Mouse (Mus musculus) ES-E14 (cell line): Measurements from ENCODE around the gene Eefsec. TPM values are rescaled to one million over a fixed set of nuclear protein-coding genes. Genes with fewer than 3 reads are reported as not detected.

Experiments used
- DNase-seq: peaks from one replicate; pipeline ENCODE4 v3.0.0-alpha.2; 2013; ENCODE audit warnings: low read depth, low spot score
- H3K27ac ChIP-seq: 2 replicates; pipeline ENCODE4 v1.5.1; 2012; ENCODE audit warnings: low read depth, mild to moderate bottlenecking, low read length, moderate library complexity, mixed read lengths; ENCODE audit not compliant: poor library complexity, insufficient read depth, severe bottlenecking
- H3K36me3 ChIP-seq: 2 replicates; pipeline ENCODE4 v1.6.1; 2012; ENCODE audit warnings: mild to moderate bottlenecking, low read length, moderate library complexity, mixed read lengths; ENCODE audit not compliant: control insufficient read depth, poor library complexity, insufficient read depth, severe bottlenecking
- H3K4me1 ChIP-seq, 2 experiments: fragments of 150-350 bp in 1 of 2; sonication (generic) in 1 of 2; 2 replicates each; pipeline ENCODE4 v1.6.1; 2012; ENCODE audit warnings: low read length in 2 of 2, mild to moderate bottlenecking in 1 of 2, mixed read lengths in 1 of 2; ENCODE audit not compliant: control insufficient read depth in 2 of 2, insufficient read depth in 2 of 2, poor library complexity in 1 of 2
- H3K4me3 ChIP-seq, 2 experiments: fragments of 150-350 bp in 1 of 2; sonication (generic) in 1 of 2; 2 replicates each; pipeline ENCODE4 v1.5.1; 2012; ENCODE audit warnings: low read length in 2 of 2, low read depth in 1 of 2, mild to moderate bottlenecking in 1 of 2, mixed read lengths in 1 of 2; ENCODE audit not compliant: insufficient read depth in 1 of 2, poor library complexity in 1 of 2, severe bottlenecking in 1 of 2
- H3K9ac ChIP-seq: 2 replicates; pipeline ENCODE4 v1.6.1; 2012; ENCODE audit warnings: low read depth, mild to moderate bottlenecking, low read length, mixed read lengths; ENCODE audit not compliant: poor library complexity, insufficient read depth, severe bottlenecking
- H3K9me3 ChIP-seq: fragments of 150-350 bp; sonication (generic); 2 replicates; pipeline ENCODE4 v1.6.1; 2012; ENCODE audit warnings: low read depth, mild to moderate bottlenecking, low read length; ENCODE audit not compliant: control insufficient read depth, insufficient read depth
- CHD2 ChIP-seq: IDR thresholded peaks from 2 replicates; pipeline ENCODE4 v1.6.1; 2014; ENCODE audit warnings: mild to moderate bottlenecking, low read depth, low read length, inconsistent platforms
- HCFC1 ChIP-seq: IDR thresholded peaks from 2 replicates; pipeline ENCODE4 v1.6.1; 2012; ENCODE audit warnings: low read length, inconsistent platforms, borderline replicate concordance; ENCODE audit not compliant: insufficient read depth
- MAFK ChIP-seq: IDR thresholded peaks from 2 replicates; pipeline ENCODE4 v1.6.1; 2014; ENCODE audit warnings: mild to moderate bottlenecking, low read depth, low read length, inconsistent platforms; ENCODE audit not compliant: insufficient read depth
- ZC3H11A ChIP-seq: IDR thresholded peaks from 2 replicates; pipeline ENCODE4 v1.6.1; 2012; ENCODE audit warnings: low read depth, mild to moderate bottlenecking, inconsistent platforms, low read length, borderline replicate concordance
- ZNF384 ChIP-seq: IDR thresholded peaks from 2 replicates; pipeline ENCODE4 v1.6.1; 2012; ENCODE audit warnings: low read depth, low read length, inconsistent platforms
- in situ Hi-C, 2 experiments: fragments of 600-800 bp; cut with MboI; formaldehyde crosslinking; loops; one replicate each; pipeline ENCODE4 v1.15.1; 2025; ENCODE audit warnings: low sequenced_read_pairs in 2 of 2, inconsistent platforms in 1 of 2; ENCODE audit not compliant: unreplicated experiment in 2 of 2
- total RNA-seq: library from RNA; depleted of rRNA; stranded (reverse); fragments of 300-350 nt; gene quantifications from 2 replicates; pipeline ENCODE4 v1.2.3, GENCODE M21; 2012

Gene Eefsec
- total RNA-seq, 1 experiment: 26.2 TPM

DNA sequence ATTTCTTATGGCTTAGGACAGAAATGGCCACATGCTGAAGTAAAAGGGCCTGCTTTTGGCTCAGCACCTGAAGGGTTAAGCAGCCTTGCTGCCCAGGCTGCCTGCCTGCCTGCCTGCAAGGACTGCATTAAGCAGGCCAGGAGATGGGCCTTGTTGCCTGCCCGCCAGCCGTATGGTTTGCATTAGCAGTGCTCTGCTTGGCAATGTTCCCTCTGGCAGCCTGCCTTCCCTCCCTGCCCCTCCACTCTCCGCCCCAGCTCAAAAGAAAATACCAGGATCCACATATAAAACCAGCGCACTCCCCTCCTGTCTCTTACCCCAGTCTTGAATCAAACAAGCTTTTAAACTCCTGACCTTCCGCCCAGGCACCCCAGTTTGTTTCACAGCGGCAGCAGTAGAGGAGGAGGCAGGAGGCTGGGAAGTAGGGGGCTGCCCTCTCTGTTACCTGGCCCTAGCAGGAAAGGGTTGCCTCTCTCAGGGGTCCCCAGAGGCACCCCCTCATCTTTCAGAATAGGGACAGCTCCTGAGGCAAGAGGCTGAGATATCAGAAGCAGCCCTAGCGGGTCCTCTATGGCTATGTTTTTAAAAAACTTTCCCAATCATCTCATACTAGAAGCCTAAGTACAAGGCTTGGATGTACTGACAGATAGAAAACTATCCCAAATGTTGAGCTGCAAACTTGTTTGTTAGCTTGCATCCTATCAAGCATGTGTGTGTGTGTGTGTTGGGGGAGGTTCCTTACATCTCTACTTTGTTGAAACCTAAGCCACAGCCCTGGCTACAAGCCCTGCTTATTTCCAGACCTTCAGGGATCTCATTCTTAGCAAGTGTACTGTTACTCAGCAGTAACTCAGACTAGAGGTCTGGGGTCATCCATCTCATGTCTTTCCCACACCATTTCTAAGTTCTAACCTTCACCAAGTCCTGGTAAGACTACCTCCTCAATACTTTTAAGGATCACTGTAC, 102.6 kb downstream of the Eefsec start:
- in situ Hi-C loops: no loop called here
- Histone ChIP-seq H3K4me3 (no peak overlapping the region), H3K9ac (0 out of 2 replicates have a peak overlapping the region, but pooled peaks have one; percentile 5), H3K36me3 (peaks cover 3% of the 10 kb centered on the region; the same call in 1 of the 2 replicates), H3K9me3 (no peaks in the 10 kb centered on the region), H3K4me1 (peaks cover 0 to 3% of the 10 kb centered on the region in 2 experiments; a peak in 1 of 4 replicates), H3K27ac (no peak overlapping the region)
- TF ChIP-seq CHD2 (no peak), HCFC1 (no peak), ZC3H11A (no peak), MAFK (no peak), ZNF384 (no peak)
- no peak for DNase-seq

DNA sequence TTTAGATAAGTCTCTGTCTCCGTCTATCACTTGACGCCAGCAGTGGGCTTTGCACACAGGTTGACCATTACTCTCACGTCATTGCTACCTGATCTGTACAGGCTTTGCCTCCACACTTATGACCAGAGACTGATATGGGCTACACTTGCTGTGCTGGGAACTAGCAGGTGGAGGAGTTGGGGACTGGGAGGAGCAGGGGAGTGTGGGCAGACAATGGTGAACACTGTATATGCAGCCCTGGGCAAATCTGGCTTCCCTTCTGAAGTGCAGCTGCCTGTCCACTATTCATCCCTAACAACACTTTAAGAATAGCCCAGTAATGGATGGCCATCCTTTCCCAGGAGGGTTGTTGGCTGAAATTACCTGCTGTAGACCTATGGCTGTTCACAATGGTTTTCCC, 103.4 kb downstream of the Eefsec start:
- in situ Hi-C loops: no loop called here
- DNase-seq: no peak
- Histone ChIP-seq H3K36me3 (peaks cover 3% of the 10 kb centered on the region; the same call in 1 of the 2 replicates), H3K9ac (no peak overlapping the region), H3K9me3 (no peaks in the 10 kb centered on the region), H3K4me3 (no peak overlapping the region), H3K4me1 (peaks cover 0 to 3% of the 10 kb centered on the region in 2 experiments; a peak in 1 of 4 replicates), H3K27ac (no peak overlapping the region; the same call in 1 of the 2 replicates)
- TF ChIP-seq HCFC1: no peak
- TF ChIP-seq CHD2: no peak
- no peak for TF ChIP-seq ZNF384
- no peak for TF ChIP-seq ZC3H11A
- TF ChIP-seq MAFK: no peak

- H3K27ac ChIP-seq: no peak overlapping the region
- in situ Hi-C loops: no loop called here
- DNase-seq: no peak
Observed at GRCm38 (mm10) chr6:88341182-88341581, 105.2 kb downstream of the Eefsec start.

GRCm38 (mm10) chr6:88340761-88341160, 105.6 kb downstream of the Eefsec start:
- TF ChIP-seq HCFC1 (no peak), ZC3H11A (no peak), CHD2 (no peak), ZNF384 (no peak), MAFK (no peak)
- in situ Hi-C loops: no loop called here
- H3K27ac ChIP-seq: no peak overlapping the region
- H3K4me1 ChIP-seq: peaks cover 0 to 3% of the 10 kb centered on the region in 2 experiments; a peak in 1 of 4 replicates
- no peaks in the 10 kb centered on the region for H3K9me3 ChIP-seq
- peaks cover 3% of the 10 kb centered on the region; the same call in 1 of the 2 replicates for H3K36me3 ChIP-seq
- no peak for DNase-seq
- H3K9ac ChIP-seq: no peak overlapping the region
- no peak overlapping the region for H3K4me3 ChIP-seq

More at GRCm38 (mm10) chr6:88341182-88341581, 105.2 kb downstream of the Eefsec start:
- TF ChIP-seq MAFK (no peak), CHD2 (no peak), ZC3H11A (no peak), HCFC1 (no peak), ZNF384 (no peak)
- H3K4me3 ChIP-seq: no peak overlapping the region
- no peak overlapping the region for H3K9ac ChIP-seq
- H3K4me1 ChIP-seq: peaks cover 0 to 3% of the 10 kb centered on the region in 2 experiments; a peak in 1 of 4 replicates
- H3K36me3 ChIP-seq: peaks cover 3% of the 10 kb centered on the region; the same call in 1 of the 2 replicates
- no peaks in the 10 kb centered on the region for H3K9me3 ChIP-seq
